8 mouse cellular contexts compared by ENCODE assay signal in the genomic region with DNA sequence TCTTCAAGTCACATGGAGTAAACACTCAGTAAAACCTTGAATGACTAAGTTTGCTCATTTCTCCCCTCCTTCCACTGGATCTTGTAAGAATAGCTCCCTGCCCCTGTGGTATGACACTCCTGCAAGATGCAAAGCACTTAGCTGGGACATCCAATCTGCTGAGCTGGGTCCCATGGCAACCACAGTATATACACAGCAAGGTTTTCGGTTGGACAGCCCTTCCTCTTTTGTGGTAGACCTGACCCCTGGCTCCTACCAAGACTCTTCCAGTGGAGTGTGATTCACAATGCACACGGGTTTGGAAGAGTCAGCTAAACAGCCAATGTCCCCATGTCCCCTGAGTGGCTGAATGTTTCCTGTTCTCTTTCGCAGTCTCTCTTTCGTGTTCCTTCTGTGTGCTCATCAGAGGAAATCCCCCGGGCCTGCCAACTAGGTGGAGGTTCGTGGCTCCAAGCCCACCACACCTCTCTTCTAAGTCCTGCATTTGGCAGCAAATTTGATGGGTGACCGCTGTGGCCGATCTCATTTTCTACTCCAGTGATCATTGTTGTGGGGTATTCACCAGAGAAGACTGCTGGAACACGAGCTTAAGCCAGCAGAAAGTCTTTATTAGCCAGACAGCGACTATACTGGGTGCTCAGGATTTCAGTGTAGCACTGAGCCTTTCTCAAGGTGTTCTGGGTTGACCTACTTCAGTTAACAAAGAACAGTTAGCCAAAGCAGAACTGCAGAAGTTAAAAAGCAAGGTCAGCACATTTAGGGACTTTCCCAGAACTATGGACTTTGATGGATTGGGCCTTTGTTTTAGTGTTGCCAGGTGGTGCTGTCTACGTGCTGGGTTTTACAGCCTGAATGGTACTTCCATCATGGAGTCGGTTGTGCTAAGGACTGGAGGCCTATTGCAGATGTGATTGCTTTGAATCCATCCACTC. TPM values are rescaled to one million over a fixed set of nuclear protein-coding genes. Genes with fewer than 3 reads are reported as not detected.
DNase-seq lines count a peak whose midpoint lies in the region; ATAC-seq and TF ChIP-seq lines count a peak whose summit lies in the region.
"Had no signal": no experiment of that assay in that cellular context is flagged by ENCODE, and none has a peak within 500 bp of the region (broad histone marks: within the 10 kb centered on the region; RNA-seq: fewer than 3 reads in every experiment).

No protein-coding gene starts in this region.

- TF ChIP-seq POLR2A in bone marrow macrophage, adult 2 months (IDR thresholded peaks at IDR 0.05; ENCODE audit: borderline replicate concordance, low read depth, low read length), result no peak
- no peak for TF ChIP-seq POLR2A in kidney, adult 2 months (IDR thresholded peaks at IDR 0.05; ENCODE audit: low read depth, low read length)

- no peaks in the 10 kb centered on the region for H3K9me3 ChIP-seq in liver, embryonic 14.5 days (ENCODE audit: control insufficient read depth, low read length)
- H3K9me3 ChIP-seq in liver, embryonic 11.5 days (ENCODE audit: control insufficient read depth, low read length), result no peaks in the 10 kb centered on the region

- H3K4me3 ChIP-seq in liver, embryonic 14.5 days (ENCODE audit: insufficient read depth in 1 of 2, low read depth in 2 of 2, low read length in 2 of 2), result no peak overlapping the region
- no peak overlapping the region for H3K4me3 ChIP-seq in liver, embryonic 11.5 days (ENCODE audit: low read depth, low read length)
- no peak overlapping the region for H3K4me3 ChIP-seq in bone marrow macrophage, adult 2 months (ENCODE audit: insufficient read depth, low read length)
- H3K4me3 ChIP-seq in kidney, adult 2 months (ENCODE audit: insufficient read depth, low read depth, low read length), result no peak overlapping the region
- H3K4me3 ChIP-seq: limb, embryonic 13.5 days had no signal

- H3K4me2 ChIP-seq in liver, embryonic 14.5 days (ENCODE audit: low read depth), result no peak overlapping the region
- H3K4me2 ChIP-seq in liver, embryonic 11.5 days, result no peak overlapping the region
- H3K4me2 ChIP-seq: limb, embryonic 13.5 days had no signal

- DNase-seq in liver, embryonic 14.5 days (ENCODE audit: low read depth in 3 of 3, low spot score in 3 of 3), result peak in 2 of 3 experiments; percentile 26 to 49
- no peak for DNase-seq in liver, embryonic 11.5 days (ENCODE audit: low spot score)
- peak; percentile 55 for DNase-seq in kidney, adult 2 months
- DNase-seq in natural killer cell, adult 2 months (ENCODE audit: low spot score in 2 of 2), result peak; percentile 46 to 54
- no peak for DNase-seq in frontal cortex, adult 2 months (ENCODE audit: extremely low spot score in 1 of 2, low spot score in 1 of 2)

- no peak for ATAC-seq in liver, embryonic 14.5 days (ENCODE audit: insufficient read depth)
- no peak for ATAC-seq in liver, embryonic 11.5 days (replicated peaks; ENCODE audit: low FRiP score)
- no peak for ATAC-seq in inflammation-experienced regulatory T-cells, adult 6 months

- no peak for TF ChIP-seq CTCF in liver, embryonic 14.5 days (IDR thresholded peaks at IDR 0.05; ENCODE audit: low read depth)
- TF ChIP-seq CTCF in bone marrow macrophage, adult 2 months (IDR thresholded peaks at IDR 0.05; ENCODE audit: low read depth, low read length), result no peak
- no peak for TF ChIP-seq CTCF in kidney, adult 2 months (conservative IDR thresholded peaks at IDR 0.05; ENCODE audit: insufficient read depth, insufficient read length, low read depth, low read length)

- TF ChIP-seq EP300 in liver, embryonic 14.5 days (IDR thresholded peaks at IDR 0.05; ENCODE audit: low read depth), result no peak

- H3K36me3 ChIP-seq in liver, embryonic 14.5 days (replicated peaks; ENCODE audit: control insufficient read depth, insufficient read depth, low read depth), result no peaks in the 10 kb centered on the region
- no peaks in the 10 kb centered on the region for H3K36me3 ChIP-seq in liver, embryonic 11.5 days (ENCODE audit: control insufficient read depth, insufficient read depth, low read length)
- H3K36me3 ChIP-seq in kidney, adult 2 months (ENCODE audit: control insufficient read depth, insufficient read depth, low read length), result no peaks in the 10 kb centered on the region
- H3K36me3 ChIP-seq: limb, embryonic 13.5 days had no signal

- no peaks in the 10 kb centered on the region for H3K27me3 ChIP-seq in liver, embryonic 14.5 days (ENCODE audit: control insufficient read depth, insufficient read depth, low read length)
- H3K27me3 ChIP-seq in liver, embryonic 11.5 days (replicated peaks; ENCODE audit: control insufficient read depth, insufficient read depth, low read length), result no peaks in the 10 kb centered on the region
- H3K27me3 ChIP-seq in kidney, adult 2 months (replicated peaks; ENCODE audit: control insufficient read depth, insufficient read depth, low read length), result no peaks in the 10 kb centered on the region

- no peak overlapping the region for H3K9ac ChIP-seq in liver, embryonic 14.5 days (replicated peaks)
- H3K9ac ChIP-seq in liver, embryonic 11.5 days (ENCODE audit: low read depth, low read length), result no peak overlapping the region
- H3K9ac ChIP-seq: limb, embryonic 13.5 days had no signal

- H3K27ac ChIP-seq in liver, embryonic 14.5 days, result no peak overlapping the region
- no peak overlapping the region for H3K27ac ChIP-seq in liver, embryonic 11.5 days (ENCODE audit: low read depth, low read length)
- peak overlapping the region; percentile 24; the same call in 1 of the 2 replicates for H3K27ac ChIP-seq in bone marrow macrophage, adult 2 months (ENCODE audit: insufficient read depth, low read depth, low read length)
- H3K27ac ChIP-seq in kidney, adult 2 months (ENCODE audit: insufficient read depth, low read depth, low read length), result no peak overlapping the region
- H3K27ac ChIP-seq: limb, embryonic 13.5 days had no signal

- peaks cover 0 to 2% of the 10 kb centered on the region in 2 experiments; a peak in 1 of 4 replicates for H3K4me1 ChIP-seq in liver, embryonic 14.5 days (replicated peaks; ENCODE audit: control insufficient read depth in 2 of 2, insufficient read depth in 2 of 2, low read length in 1 of 2)
- H3K4me1 ChIP-seq in liver, embryonic 11.5 days (replicated peaks; ENCODE audit: control insufficient read depth, insufficient read depth, low read length), result no peaks in the 10 kb centered on the region
- peaks cover 47% of the 10 kb centered on the region for H3K4me1 ChIP-seq in bone marrow macrophage, adult 2 months (ENCODE audit: control insufficient read depth, insufficient read depth, low read length)
- H3K4me1 ChIP-seq in kidney, adult 2 months (ENCODE audit: control insufficient read depth, insufficient read depth, low read length), result no peaks in the 10 kb centered on the region

- WGBS in liver, embryonic 14.5 days (ENCODE audit: insufficient replicate concordance), result 38% methylated on average over 12 of the region's 12 CpGs
- 63% methylated on average over 12 of the region's 12 CpGs for WGBS in liver, embryonic 11.5 days
- 34% methylated on average over 12 of the region's 12 CpGs for WGBS in kidney, adult 2 months

RNA-seq across cellular contexts. Expression of a gene that starts 29.8 kb away (rescaled TPM):
- 0.93 and 0.95 TPM in 2 replicates for polyA plus RNA-seq in liver, embryonic 14.5 days (2012; rRNA removed)
- polyA plus RNA-seq in liver, embryonic 14.5 days (2014; fragmentation: Nextera tagmentation; extraction: Ambion mirVana), result 0.46 and 0.48 TPM in 2 replicates
- 7.5 and 8.0 TPM in 2 replicates for polyA plus RNA-seq in liver, embryonic 11.5 days (2014; fragmentation: Nextera tagmentation; extraction: Ambion mirVana)
- not detected in 2 replicates for polyA plus RNA-seq in bone marrow macrophage, adult 2 months (2012; ENCODE audit: insufficient read depth, insufficient read length, missing spikeins)
- polyA plus RNA-seq in kidney, adult 2 months (2012; rRNA removed), result 8.1 and 10.1 TPM in 2 replicates
- not detected for polyA plus RNA-seq in inflammation-experienced regulatory T-cells, adult 6 months (2017; shearing (Covaris generic))
- polyA plus RNA-seq in frontal cortex, adult 2 months (2012; rRNA removed), result 0.82 and 0.90 TPM in 2 replicates

Comparison
In these comparisons a context has a peak if more than half of its experiments do, and no peak if none do; other contexts are left out.
1. DNase-seq: peak in liver, embryonic 14.5 days (2 of 3), kidney, adult 2 months (single experiment) and natural killer cell, adult 2 months (2 of 2); none in liver, embryonic 11.5 days (single experiment) and frontal cortex, adult 2 months (0 of 2).